Mouse (Mus musculus): ENCODE measurements around the gene Tex38. TPM values are rescaled to one million over a fixed set of nuclear protein-coding genes. Genes with fewer than 3 reads are reported as not detected.

The Tex38 gene
- total and polyA plus RNA-seq, 3 experiments, result 0.17 to 0.30 TPM; not detected in 1

DNA sequence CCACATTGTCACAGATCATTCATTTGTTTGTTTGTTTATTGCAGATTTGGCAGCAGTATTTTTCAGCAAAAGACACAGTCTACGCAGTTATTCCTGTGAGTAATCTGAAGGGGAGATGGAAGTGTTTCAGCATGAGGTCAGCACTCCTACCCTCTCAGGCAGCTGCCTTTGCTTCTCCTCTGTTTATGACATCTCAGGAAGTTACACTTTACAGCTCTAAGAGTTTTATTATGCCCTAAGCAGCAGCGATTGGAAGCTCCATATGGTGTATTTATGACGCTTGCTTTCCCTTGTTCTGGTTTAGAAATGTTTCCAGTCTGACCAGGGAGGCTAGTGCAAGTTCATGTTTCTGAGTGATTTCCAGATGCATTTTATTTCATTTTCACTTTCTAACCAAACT is 14.5 kb upstream of the Tex38 start:
- Histone ChIP-seq H3K27ac (ENCODE audit: insufficient read depth, low read depth) (no peak overlapping the region), H3K79me2 (replicated peaks; ENCODE audit: control insufficient read depth, extremely low read depth, insufficient read depth, poor library complexity, severe bottlenecking) (no peaks in the 10 kb centered on the region), H3K27me3 (replicated peaks) (no peaks in the 10 kb centered on the region), H3K36me3 (replicated peaks in 1 of 2; ENCODE audit: control insufficient read depth in 1 of 2, insufficient read depth in 1 of 2, low read length in 1 of 2) (peaks cover 59 to 87% of the 10 kb centered on the region in 2 experiments), H3K9ac (ENCODE audit: insufficient read depth, low read depth) (no peak overlapping the region), H3K4me3 (replicated peaks in 1 of 3; ENCODE audit: low read depth in 2 of 3, low read length in 2 of 3, poor library complexity in 1 of 3) (no peak overlapping the region), H3K4me1 (ENCODE audit: control insufficient read depth in 1 of 2, insufficient read depth in 2 of 2) (no peaks in the 10 kb centered on the region), H3K9me3 (replicated peaks; ENCODE audit: low read length) (no peaks in the 10 kb centered on the region), H3K4me2 (ENCODE audit: insufficient read depth, low read depth, poor library complexity, severe bottlenecking) (no peak overlapping the region)
- TF ChIP-seq MAFK (IDR thresholded peaks at IDR 0.05; ENCODE audit: insufficient replicate concordance, low read length), result no peak
- no peak for TF ChIP-seq GABPA (IDR thresholded peaks at IDR 0.05; ENCODE audit: insufficient replicate concordance, low read depth, low read length)
- no peak for TF ChIP-seq POLR2A (IDR thresholded peaks at IDR 0.05; ENCODE audit: low read depth, low read length)
- TF ChIP-seq ZKSCAN1 (IDR thresholded peaks at IDR 0.05; ENCODE audit: borderline replicate concordance, low read depth, low read length), result no peak
- no peak for TF ChIP-seq HCFC1 (IDR thresholded peaks at IDR 0.05; ENCODE audit: low read depth, low read length)
- no peak for TF ChIP-seq USF1 (IDR thresholded peaks at IDR 0.05; ENCODE audit: low read depth, low read length)
- no peak for DNase-seq (ENCODE audit: extremely low read depth)
- in situ Hi-C loops (cut with MboI; ENCODE audit: low pct_ligation_motif_present, low pct_unique_long_range_greater_than_20kb, low sequenced_read_pairs) (no loop called here), dilution Hi-C loops (cut with MboI; ENCODE audit: extremely low pct_ligation_motif_present, extremely low pct_unique_long_range_greater_than_20kb, low sequenced_read_pairs) (no loop called here)

DNA sequence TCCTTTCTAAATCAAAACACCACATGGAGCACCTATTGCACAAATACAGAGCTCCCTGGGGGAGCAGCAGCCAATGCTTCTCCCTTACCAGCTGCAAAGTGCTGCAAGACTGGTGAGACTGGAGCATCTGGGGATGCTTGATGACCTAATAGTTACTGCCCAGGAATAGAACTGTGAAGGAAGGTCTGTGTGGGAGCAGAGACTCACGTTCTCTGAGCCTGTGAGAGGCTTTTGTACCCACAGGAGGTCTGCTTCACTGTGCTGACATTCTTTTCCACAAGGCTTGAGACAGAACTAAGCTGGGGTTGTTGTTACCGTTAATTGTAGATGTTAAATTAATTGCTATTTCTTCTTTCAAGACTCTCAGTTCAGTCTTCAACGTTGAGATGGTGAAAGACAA is 10.0 kb upstream of the Tex38 start:
- Histone ChIP-seq H3K36me3 (replicated peaks in 1 of 2; ENCODE audit: control insufficient read depth in 1 of 2, insufficient read depth in 1 of 2, low read length in 1 of 2) (peaks cover 45 to 81% of the 10 kb centered on the region in 2 experiments), H3K4me1 (ENCODE audit: control insufficient read depth in 1 of 2, insufficient read depth in 2 of 2) (peaks cover 5 to 13% of the 10 kb centered on the region in 2 experiments; a peak in 3 of 4 replicates), H3K4me2 (ENCODE audit: insufficient read depth, low read depth, poor library complexity, severe bottlenecking) (no peak overlapping the region), H3K27ac (ENCODE audit: insufficient read depth, low read depth) (no peak overlapping the region), H3K9me3 (replicated peaks; ENCODE audit: low read length) (no peaks in the 10 kb centered on the region), H3K4me3 (replicated peaks in 1 of 3; ENCODE audit: low read depth in 2 of 3, low read length in 2 of 3, poor library complexity in 1 of 3) (no peak overlapping the region), H3K9ac (ENCODE audit: insufficient read depth, low read depth) (no peak overlapping the region), H3K27me3 (replicated peaks) (no peaks in the 10 kb centered on the region), H3K79me2 (replicated peaks; ENCODE audit: control insufficient read depth, extremely low read depth, insufficient read depth, poor library complexity, severe bottlenecking) (peaks cover 4% of the 10 kb centered on the region)
- DNase-seq (ENCODE audit: extremely low read depth), result no peak
- TF ChIP-seq RCOR1 (conservative IDR thresholded peaks at IDR 0.05; ENCODE audit: low read depth, low read length), result no peak
- no peak for TF ChIP-seq SIN3A (IDR thresholded peaks at IDR 0.05; ENCODE audit: low read length)
- no peak for TF ChIP-seq NELFE (IDR thresholded peaks at IDR 0.05; ENCODE audit: low read depth, low read length)
- TF ChIP-seq BHLHE40 (IDR thresholded peaks at IDR 0.05; ENCODE audit: low read depth, low read length), result no peak
- no peak for TF ChIP-seq ZMIZ1 (IDR thresholded peaks at IDR 0.05; ENCODE audit: low read depth, low read length)
- in situ Hi-C loops (cut with MboI; ENCODE audit: low pct_ligation_motif_present, low pct_unique_long_range_greater_than_20kb, low sequenced_read_pairs) (no loop called here), dilution Hi-C loops (cut with MboI; ENCODE audit: extremely low pct_ligation_motif_present, extremely low pct_unique_long_range_greater_than_20kb, low sequenced_read_pairs) (no loop called here)

DNA sequence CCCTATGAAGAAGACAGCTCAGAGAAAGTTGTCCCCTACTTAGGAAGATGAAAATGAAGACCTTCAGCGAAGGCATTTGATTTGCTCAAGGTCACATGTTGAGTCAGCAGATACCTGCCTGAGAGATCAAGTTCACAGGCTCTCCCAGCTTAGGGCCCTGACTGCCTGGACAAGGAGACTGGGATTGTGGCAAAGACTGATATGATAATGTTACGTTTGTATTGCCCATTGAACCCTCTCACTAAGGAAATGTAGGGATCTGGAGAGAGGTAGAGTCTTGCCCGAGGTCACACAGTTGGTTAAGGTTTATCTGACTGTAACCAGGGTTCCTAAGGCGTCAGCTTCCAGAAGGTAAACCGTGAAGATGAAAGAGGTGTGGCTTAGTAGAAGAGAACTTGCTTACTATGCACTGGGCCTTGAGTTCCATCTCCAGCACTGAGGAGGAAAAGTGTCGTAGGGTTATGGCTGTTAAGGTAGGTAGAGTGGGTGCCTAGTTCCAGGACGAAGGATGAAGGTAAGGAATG is 4.8 kb upstream of the Tex38 start:
- in situ Hi-C loops (cut with MboI; ENCODE audit: low pct_ligation_motif_present, low pct_unique_long_range_greater_than_20kb, low sequenced_read_pairs), result loop anchor here (10.0 kb wide), 2 partner anchors 59 to 781 kb away; partner anchors contain the start of gene Stil
- H3K9ac ChIP-seq (ENCODE audit: insufficient read depth, low read depth), result peak overlapping the region; percentile 95
- peaks cover 5 to 24% of the 10 kb centered on the region in 2 experiments; a peak in 3 of 4 replicates for H3K4me1 ChIP-seq (ENCODE audit: control insufficient read depth in 1 of 2, insufficient read depth in 2 of 2)
- H3K4me3 ChIP-seq (replicated peaks in 1 of 3; ENCODE audit: low read depth in 2 of 3, low read length in 2 of 3, poor library complexity in 1 of 3), result peak overlapping the region; percentile 70 to 89 (median 82)
- peaks cover 4% of the 10 kb centered on the region for H3K79me2 ChIP-seq (replicated peaks; ENCODE audit: control insufficient read depth, extremely low read depth, insufficient read depth, poor library complexity, severe bottlenecking)
- H3K36me3 ChIP-seq (replicated peaks in 1 of 2; ENCODE audit: control insufficient read depth in 1 of 2, insufficient read depth in 1 of 2, low read length in 1 of 2), result peaks cover 15 to 37% of the 10 kb centered on the region in 2 experiments
- dilution Hi-C loops (cut with MboI; ENCODE audit: extremely low pct_ligation_motif_present, extremely low pct_unique_long_range_greater_than_20kb, low sequenced_read_pairs), result no loop called here
- no peaks in the 10 kb centered on the region for H3K9me3 ChIP-seq (replicated peaks; ENCODE audit: low read length)
- DNase-seq (ENCODE audit: extremely low read depth), result peak; percentile 38
- H3K27ac ChIP-seq (ENCODE audit: insufficient read depth, low read depth), result no peak overlapping the region; the same call in 1 of the 2 replicates
- H3K27me3 ChIP-seq (replicated peaks), result no peaks in the 10 kb centered on the region
- H3K4me2 ChIP-seq (ENCODE audit: insufficient read depth, low read depth, poor library complexity, severe bottlenecking), result peak overlapping the region; percentile 81
- TF ChIP-seq PAX5 (IDR thresholded peaks at IDR 0.05; ENCODE audit: low read length) (no peak), MAFK (IDR thresholded peaks at IDR 0.05; ENCODE audit: insufficient replicate concordance, low read length) (peak; percentile 83), USF1 (IDR thresholded peaks at IDR 0.05; ENCODE audit: low read depth, low read length) (peak; percentile 14; the same call in 1 of the 2 replicates)

Data from CH12.LX (cell line).